Mouse (Mus musculus) bone marrow macrophage, adult 2 months (primary cell): ENCODE data around the gene BC049352.

ENCODE experiments used
- CTCF ChIP-seq: IDR thresholded peaks from 2 replicates; pipeline ENCODE4 v1.5.1; 2012; ENCODE audit warnings: low read depth, mild to moderate bottlenecking, low read length, moderate library complexity
- POLR2A ChIP-seq: IDR thresholded peaks from 2 replicates; pipeline ENCODE4 v1.6.1; 2012; ENCODE audit warnings: mild to moderate bottlenecking, low read depth, low read length, borderline replicate concordance

DNA sequence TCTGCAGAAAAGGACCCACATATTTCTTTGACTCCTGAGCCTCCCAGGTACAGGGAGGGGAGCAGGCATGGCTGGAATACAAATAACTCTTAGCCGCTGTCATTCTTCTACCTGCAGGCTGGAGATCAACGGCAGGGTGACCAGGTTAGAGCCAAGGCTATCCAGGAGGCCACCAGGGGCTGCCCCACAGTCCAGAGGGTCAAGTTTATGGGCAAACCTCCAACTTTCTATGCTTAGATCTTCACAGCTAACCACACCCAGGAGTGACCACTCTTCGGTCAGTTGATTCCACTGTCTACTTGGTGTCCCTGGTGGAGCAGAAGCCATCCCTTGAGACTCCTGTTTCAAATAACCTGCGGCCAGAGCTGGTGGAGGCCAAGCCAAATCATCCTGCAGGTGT, 73.6 kb downstream of the BC049352 start:
- TF ChIP-seq CTCF = no peak
- TF ChIP-seq POLR2A = no peak
